Mouse (Mus musculus) gastrocnemius, adult 8-10 months (tissue): ENCODE results near the gene Mbnl2. TPM values are rescaled to one million over a fixed set of nuclear protein-coding genes. Genes with fewer than 3 reads are reported as not detected.
A peak's percentile ranks its signal among the peaks of the same experiment; 100 is the strongest.
"Not testable (repeated sequence)": the region's sequence is repeated elsewhere in the genome, so short reads cannot be mapped to it uniquely, and the experiment has no call there.

ENCODE experiments used
- DNase-seq, 2 experiments: peaks; one replicate each; pipeline ENCODE4 v3.0.0; 2022; ENCODE audit warnings: low spot score in 2 of 2
- total RNA-seq, 4 experiments: library from RNA; stranded (reverse); gene quantifications; 2 replicates each; pipeline ENCODE4 v1.2.4; 2022

Mbnl2 gene
- total RNA-seq, 4 experiments from 2014 or later, result 229 to 309 (median 276) TPM

- no peak for DNase-seq
Observed at GRCm38 (mm10) chr14:120355040-120355741, 79.7 kb downstream of the Mbnl2 start.

- DNase-seq, result no peak
Observed at GRCm38 (mm10) chr14:120355742-120356440, 80.4 kb downstream of the Mbnl2 start.

- no peak for DNase-seq
Observed at GRCm38 (mm10) chr14:120357321-120358070, 82.0 kb downstream of the Mbnl2 start.

GRCm38 (mm10) chr14:120359608-120360007 is 84.1 kb downstream of the Mbnl2 start:
- not testable (repeated sequence) for DNase-seq

GRCm38 (mm10) chr14:120361121-120361520 is 85.7 kb downstream of the Mbnl2 start:
- no peak for DNase-seq

GRCm38 (mm10) chr14:120362409-120362992 is 87.0 kb downstream of the Mbnl2 start:
- no peak for DNase-seq

GRCm38 (mm10) chr14:120363090-120363818 is 87.8 kb downstream of the Mbnl2 start:
- peak in 1 of 2 experiments; percentile 2 for DNase-seq

- DNase-seq, result no peak
Observed at GRCm38 (mm10) chr14:120365088-120365487, 89.6 kb downstream of the Mbnl2 start.

- DNase-seq, result no peak
Observed at GRCm38 (mm10) chr14:120366962-120367361, 91.5 kb downstream of the Mbnl2 start.

GRCm38 (mm10) chr14:120367589-120367988 is 92.1 kb downstream of the Mbnl2 start:
- no peak for DNase-seq

- no peak for DNase-seq
Observed at GRCm38 (mm10) chr14:120368456-120368855, 93.0 kb downstream of the Mbnl2 start.

- DNase-seq, result peak in 1 of 2 experiments; percentile 44
Observed at GRCm38 (mm10) chr14:120368914-120369391, 93.5 kb downstream of the Mbnl2 start.

GRCm38 (mm10) chr14:120370044-120370443 is 94.6 kb downstream of the Mbnl2 start:
- no peak for DNase-seq

- DNase-seq, result no peak
Observed at GRCm38 (mm10) chr14:120370631-120371030, 95.2 kb downstream of the Mbnl2 start.

GRCm38 (mm10) chr14:120371174-120371573 is 95.7 kb downstream of the Mbnl2 start:
- DNase-seq, result no peak

GRCm38 (mm10) chr14:120373026-120374024 is 97.9 kb downstream of the Mbnl2 start:
- no peak for DNase-seq

- DNase-seq, result no peak
Observed at GRCm38 (mm10) chr14:120374786-120375185, 99.3 kb downstream of the Mbnl2 start.

GRCm38 (mm10) chr14:120377192-120377591 is 101.7 kb downstream of the Mbnl2 start:
- DNase-seq, result no peak

- no peak for DNase-seq
Observed at GRCm38 (mm10) chr14:120378002-120378401, 102.5 kb downstream of the Mbnl2 start.

GRCm38 (mm10) chr14:120379716-120380115 is 104.2 kb downstream of the Mbnl2 start:
- peak; percentile 45 to 52 for DNase-seq
